Mouse (Mus musculus) heart, embryonic 12.5 days (tissue): Measurements from ENCODE around the gene Synj2. TPM values are rescaled to one million over a fixed set of nuclear protein-coding genes. Genes with fewer than 3 reads are reported as not detected.

ENCODE experiments used
- ATAC-seq: fragments of 200-750 bp; cut with Nextera tagmentation; 2 replicates; pipeline ENCODE4 v1.8.0; 2017; ENCODE audit warnings: moderate TSS enrichment, moderate library complexity; ENCODE audit not compliant: insufficient number of reproducible peaks, low FRiP score
- H3K27ac ChIP-seq: fragments of 300-500 bp; sonication (generic); 2 replicates; pipeline ENCODE4 v1.5.1; 2016; ENCODE audit warnings: mild to moderate bottlenecking, moderate library complexity; ENCODE audit not compliant: poor library complexity, severe bottlenecking
- H3K27me3 ChIP-seq: fragments of 300-500 bp; sonication (generic); replicated peaks from 2 replicates; pipeline ENCODE4 v1.6.1; 2016; ENCODE audit warnings: mild to moderate bottlenecking, moderate library complexity
- H3K36me3 ChIP-seq: fragments of 300-500 bp; sonication (generic); 2 replicates; pipeline ENCODE4 v1.6.1; 2016; ENCODE audit warnings: mild to moderate bottlenecking, moderate library complexity
- H3K4me1 ChIP-seq: fragments of 300-500 bp; sonication (generic); replicated peaks from 2 replicates; pipeline ENCODE4 v1.6.1; 2016; ENCODE audit warnings: mild to moderate bottlenecking
- H3K4me2 ChIP-seq: fragments of 300-500 bp; sonication (generic); 2 replicates; pipeline ENCODE4 v1.6.1; 2016; ENCODE audit warnings: mild to moderate bottlenecking, moderate library complexity
- H3K4me3 ChIP-seq: fragments of 300-500 bp; sonication (generic); 2 replicates; pipeline ENCODE4 v1.5.1; 2016; ENCODE audit warnings: mild to moderate bottlenecking
- H3K9ac ChIP-seq: fragments of 300-500 bp; sonication (generic); 2 replicates; pipeline ENCODE4 v1.6.1; 2016; ENCODE audit warnings: mild to moderate bottlenecking, moderate library complexity
- H3K9me3 ChIP-seq: fragments of 300-500 bp; sonication (generic); replicated peaks from 2 replicates; pipeline ENCODE4 v1.6.1; 2016; ENCODE audit warnings: mild to moderate bottlenecking, moderate library complexity
- WGBS: fragments of 180-500 bp; shearing (Covaris S2); methylation state at CpG from one replicate; pipeline ENCODE4 v1.1.7; 2016; 5-methylcytosine and 5-hydroxymethylcytosine counted together
- polyA plus RNA-seq: library from polyadenylated mRNA; unstranded; fragments of >200 nt; fragmentation: Nextera tagmentation; extraction: Ambion mirVana; gene quantifications from 2 replicates; pipeline ENCODE4 v1.2.1, GENCODE M21; 2016

Synj2 gene
- polyA plus RNA-seq, 1 experiment from 2014 or later: 3.9 TPM

DNA sequence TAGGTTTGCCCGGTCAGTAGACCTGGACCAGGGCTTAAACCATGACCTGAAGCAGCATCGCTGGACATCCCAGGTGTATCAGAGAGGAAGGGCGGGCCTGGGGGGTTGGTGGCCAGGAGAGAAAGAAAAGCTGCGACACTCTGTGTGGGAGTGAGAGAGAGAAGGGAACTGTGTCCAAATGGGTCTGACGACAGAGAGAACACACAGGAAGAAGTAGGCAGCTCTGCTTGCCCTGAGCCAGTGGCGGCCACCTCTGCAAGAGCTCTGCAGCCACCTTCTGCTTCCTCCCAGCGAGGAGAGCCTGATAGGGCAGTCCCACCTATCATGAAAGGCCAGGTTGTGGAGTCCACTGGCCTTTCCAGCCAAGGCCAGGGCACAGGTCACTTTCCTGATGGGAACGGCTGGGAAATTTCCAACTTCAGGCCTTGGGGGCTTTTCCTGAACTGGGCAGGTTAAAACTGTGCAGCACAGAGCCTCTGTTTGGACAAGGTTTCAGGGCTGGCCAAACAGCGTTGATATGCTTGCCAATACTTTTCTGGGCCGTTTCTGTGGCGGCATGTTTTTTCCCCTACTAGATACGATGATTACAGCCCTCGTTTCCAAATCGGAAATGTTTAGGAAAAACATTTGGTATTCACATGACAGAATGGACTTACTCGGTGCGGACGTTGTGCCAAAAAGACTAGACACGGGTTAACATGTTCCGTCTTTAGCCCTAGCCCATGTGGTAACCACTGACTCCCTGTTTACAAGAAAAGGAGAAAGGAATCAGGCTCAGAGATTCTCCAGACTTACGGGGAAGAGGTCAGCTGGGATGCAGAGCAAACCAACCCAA, 35.4 kb downstream of the Synj2 start:
- H3K4me3 ChIP-seq: no peak overlapping the region
- H3K4me1 ChIP-seq: peaks cover 55% of the 10 kb centered on the region
- H3K9ac ChIP-seq: no peak overlapping the region
- 58% methylated on average over 20 of the region's 20 CpGs for WGBS
- H3K27ac ChIP-seq: peak overlapping the region; percentile 17; the same call in 1 of the 2 replicates
- H3K9me3 ChIP-seq: no peaks in the 10 kb centered on the region
- no peaks in the 10 kb centered on the region for H3K36me3 ChIP-seq
- H3K4me2 ChIP-seq: peak overlapping the region; percentile 38
- ATAC-seq: peak; percentile 27; the same call in 1 of the 2 replicates
- no peaks in the 10 kb centered on the region for H3K27me3 ChIP-seq

DNA sequence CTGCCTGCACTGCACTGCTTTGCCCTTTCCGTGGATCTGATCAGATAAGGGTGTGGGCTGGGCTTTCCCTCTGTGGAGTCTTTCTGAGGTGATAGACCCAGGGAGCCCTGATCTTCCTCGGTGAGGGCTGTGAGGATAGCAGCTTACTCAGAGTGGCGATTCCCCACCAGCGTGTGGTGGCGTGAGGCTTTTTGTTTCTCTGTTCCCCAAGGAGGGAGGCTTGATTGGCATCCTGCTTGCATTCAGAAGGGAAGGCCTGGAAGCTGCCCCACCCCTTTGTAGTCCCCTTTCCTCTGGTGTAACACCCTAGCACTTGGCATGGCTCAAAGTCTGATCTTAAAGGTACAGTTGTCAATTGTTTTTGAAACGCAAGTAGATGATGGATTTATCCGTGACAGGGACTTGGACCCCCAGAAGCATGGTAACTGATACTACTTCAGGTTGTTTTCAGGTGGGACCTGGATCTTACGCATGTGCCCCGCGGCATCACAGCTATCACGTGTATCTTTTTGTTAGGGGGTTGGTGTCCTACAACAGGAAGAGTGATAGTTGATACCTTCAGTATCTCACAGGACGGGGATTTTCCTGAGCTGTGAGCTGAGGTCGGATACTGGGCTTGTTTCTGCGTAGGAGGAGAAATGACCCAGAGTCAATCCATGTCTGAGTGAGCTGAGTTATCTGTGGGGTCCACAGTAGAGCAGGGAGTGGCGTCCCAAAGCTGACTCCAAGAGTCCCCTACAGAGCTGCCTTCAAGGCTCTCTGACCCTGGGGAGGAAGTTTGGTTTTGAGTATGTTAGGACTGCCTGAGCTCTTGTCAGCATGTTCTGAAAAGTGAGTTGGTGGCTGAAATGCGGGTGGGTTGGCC, 36.2 kb downstream of the Synj2 start:
- Histone ChIP-seq H3K27me3 (no peaks in the 10 kb centered on the region), H3K4me1 (peaks cover 63% of the 10 kb centered on the region), H3K4me3 (no peak overlapping the region), H3K27ac (0 out of 2 replicates have a peak overlapping the region, but pooled peaks have one; percentile 17), H3K4me2 (peak overlapping the region; percentile 37; the same call in 1 of the 2 replicates), H3K9me3 (no peaks in the 10 kb centered on the region), H3K36me3 (no peaks in the 10 kb centered on the region), H3K9ac (no peak overlapping the region)
- WGBS: 43% methylated on average over 16 of the region's 16 CpGs
- ATAC-seq: no peak; the same call in 1 of the 2 replicates

DNA sequence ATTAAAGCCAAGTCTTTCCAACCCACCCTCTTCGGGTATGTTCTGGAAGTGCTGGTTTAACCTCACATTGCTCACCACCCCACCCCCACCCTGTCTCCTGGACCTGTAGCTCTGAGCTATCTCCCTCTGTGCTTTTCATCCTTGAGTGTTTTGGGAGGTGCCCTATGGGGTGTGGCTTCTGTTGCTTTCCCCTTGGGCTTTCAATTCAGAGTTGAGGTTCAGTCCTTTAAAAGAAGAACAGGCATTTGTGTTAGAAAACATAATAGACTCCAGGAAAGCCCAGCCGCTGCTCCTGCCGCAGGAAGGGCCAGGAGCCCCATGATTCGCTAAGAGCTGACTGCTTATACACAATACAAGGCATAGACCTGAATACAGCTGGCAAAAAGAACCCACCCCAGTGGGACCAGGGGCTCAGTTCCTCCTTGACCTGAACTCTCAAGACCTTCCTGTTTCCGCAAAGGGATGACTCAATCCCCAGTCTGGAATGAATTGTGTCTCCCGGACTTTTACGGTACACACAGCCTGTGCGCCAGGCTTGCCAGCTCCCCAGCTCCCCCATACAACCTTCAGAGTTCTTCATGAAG, 36.9 kb downstream of the Synj2 start:
- Histone ChIP-seq H3K4me1 (peaks cover 69% of the 10 kb centered on the region), H3K9ac (no peak overlapping the region), H3K27me3 (no peaks in the 10 kb centered on the region), H3K4me2 (peak overlapping the region; percentile 17; the same call in 1 of the 2 replicates), H3K27ac (0 out of 2 replicates have a peak overlapping the region, but pooled peaks have one; percentile 61), H3K4me3 (no peak overlapping the region), H3K9me3 (no peaks in the 10 kb centered on the region), H3K36me3 (no peaks in the 10 kb centered on the region)
- ATAC-seq: no peak
- 57% methylated on average over 8 of the region's 8 CpGs for WGBS

DNA sequence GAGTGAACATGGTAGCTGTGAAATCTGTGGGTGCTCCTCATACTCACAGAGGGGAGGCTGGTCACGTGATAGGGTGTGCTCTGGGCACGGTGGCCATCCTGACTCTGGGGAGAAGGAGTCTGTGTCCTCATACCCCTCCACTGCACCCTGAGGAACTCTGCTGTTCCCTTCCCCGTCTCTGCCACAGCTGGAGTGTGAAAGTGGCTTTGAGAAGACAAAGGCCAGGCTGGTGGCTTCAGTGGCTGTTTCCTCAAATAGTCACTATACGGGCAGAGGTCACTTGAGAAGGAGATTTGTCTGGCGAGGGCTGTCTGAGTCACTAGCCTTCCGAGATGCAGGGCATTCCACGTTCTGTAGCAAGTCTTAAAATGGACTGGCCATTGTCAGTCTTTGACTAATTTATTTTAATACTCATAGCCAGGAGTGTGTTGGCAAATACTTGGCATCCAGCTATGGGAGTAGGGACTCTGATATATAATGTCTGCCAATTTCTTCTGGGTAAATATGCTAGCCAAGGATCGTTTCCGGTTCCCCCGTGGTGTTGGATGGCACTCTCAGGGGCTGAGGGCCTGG, 37.5 kb downstream of the Synj2 start:
- H3K27ac ChIP-seq: peak overlapping the region; percentile 61
- H3K36me3 ChIP-seq: no peaks in the 10 kb centered on the region
- 40% methylated on average over 10 of the region's 10 CpGs for WGBS
- peaks cover 75% of the 10 kb centered on the region for H3K4me1 ChIP-seq
- H3K9ac ChIP-seq: no peak overlapping the region
- no peak overlapping the region for H3K4me3 ChIP-seq
- H3K27me3 ChIP-seq: no peaks in the 10 kb centered on the region
- ATAC-seq: no peak
- peak overlapping the region; percentile 17; the same call in 1 of the 2 replicates for H3K4me2 ChIP-seq
- H3K9me3 ChIP-seq: no peaks in the 10 kb centered on the region

DNA sequence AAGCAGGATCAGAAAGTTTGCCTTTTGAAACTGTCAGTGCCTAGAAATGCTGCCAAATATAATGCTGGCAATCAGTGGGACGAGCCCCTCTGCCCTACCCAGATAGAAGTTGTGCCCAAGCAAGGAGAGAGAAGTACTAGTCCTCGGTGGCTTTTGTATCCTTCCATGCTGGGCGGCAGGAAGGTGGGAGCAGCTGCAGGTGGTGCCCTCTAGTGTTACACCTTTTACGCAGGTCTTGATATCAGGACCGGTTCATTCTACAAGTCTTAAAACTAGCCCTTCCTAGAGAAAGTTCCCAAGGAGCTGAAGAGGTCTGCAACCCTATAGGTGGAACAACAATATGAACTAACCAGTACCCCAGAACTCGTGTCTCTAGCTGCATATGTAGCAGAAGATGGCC, 39.8 kb downstream of the Synj2 start:
- H3K4me1 ChIP-seq: peaks cover 83% of the 10 kb centered on the region

DNA sequence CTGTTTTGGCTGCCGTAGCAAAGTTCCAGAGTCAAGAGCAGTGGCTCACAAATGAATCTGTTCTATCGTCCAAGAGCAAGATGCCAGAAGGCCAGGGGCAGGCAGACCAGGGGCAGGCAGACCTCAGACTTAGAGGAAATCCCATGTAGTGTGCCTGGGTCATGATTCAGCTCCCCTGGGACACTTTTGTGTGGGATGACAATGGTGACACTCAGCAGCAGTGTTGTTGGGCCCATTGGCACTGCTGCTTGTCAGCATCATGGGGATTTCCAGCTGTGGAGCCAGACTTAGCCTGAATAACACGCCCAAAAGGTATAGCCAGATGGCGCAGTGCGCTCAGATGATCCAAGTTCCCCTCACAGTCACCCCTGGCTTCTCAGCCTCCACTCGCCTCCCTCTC, 42.1 kb downstream of the Synj2 start:
- H3K36me3 ChIP-seq: no peaks in the 10 kb centered on the region
- no peaks in the 10 kb centered on the region for H3K27me3 ChIP-seq
- WGBS: 75% methylated on average over 6 of the region's 6 CpGs
- no peak for ATAC-seq
- H3K27ac ChIP-seq: 0 out of 2 replicates have a peak overlapping the region, but pooled peaks have one; percentile 7
- no peaks in the 10 kb centered on the region for H3K9me3 ChIP-seq
- H3K4me2 ChIP-seq: no peak overlapping the region
- H3K4me1 ChIP-seq: peaks cover 81% of the 10 kb centered on the region
- no peak overlapping the region for H3K4me3 ChIP-seq
- no peak overlapping the region for H3K9ac ChIP-seq

More for the DNA sequence above, 39.8 kb downstream of the Synj2 start:
- H3K9ac ChIP-seq: no peak overlapping the region
- WGBS: 44% methylated on average over 6 of the region's 6 CpGs
- no peaks in the 10 kb centered on the region for H3K27me3 ChIP-seq
- ATAC-seq: no peak
- no peaks in the 10 kb centered on the region for H3K9me3 ChIP-seq
- H3K4me3 ChIP-seq: no peak overlapping the region
- H3K4me2 ChIP-seq: no peak overlapping the region
- no peaks in the 10 kb centered on the region for H3K36me3 ChIP-seq
- no peak overlapping the region for H3K27ac ChIP-seq

DNA sequence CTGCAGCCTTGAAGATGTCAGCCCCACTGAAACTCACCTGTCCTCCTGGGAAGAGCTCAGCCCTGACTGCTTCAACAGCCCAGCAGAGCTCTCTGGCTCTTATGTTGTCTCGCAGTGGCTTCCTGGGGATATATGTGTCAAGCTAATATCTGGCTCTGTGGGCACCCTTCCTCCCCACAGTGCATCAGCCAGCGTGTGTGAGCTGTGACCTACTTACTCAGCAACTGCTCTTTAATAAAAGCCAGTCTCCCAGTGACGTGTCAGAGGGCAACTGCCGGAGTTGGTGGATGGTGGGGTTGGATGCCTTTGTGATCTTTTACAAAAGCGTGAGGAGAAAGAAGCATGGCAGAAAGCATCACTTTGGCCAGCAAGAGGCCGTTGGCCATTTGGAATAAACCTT, 42.8 kb downstream of the Synj2 start:
- ATAC-seq: no peak

DNA sequence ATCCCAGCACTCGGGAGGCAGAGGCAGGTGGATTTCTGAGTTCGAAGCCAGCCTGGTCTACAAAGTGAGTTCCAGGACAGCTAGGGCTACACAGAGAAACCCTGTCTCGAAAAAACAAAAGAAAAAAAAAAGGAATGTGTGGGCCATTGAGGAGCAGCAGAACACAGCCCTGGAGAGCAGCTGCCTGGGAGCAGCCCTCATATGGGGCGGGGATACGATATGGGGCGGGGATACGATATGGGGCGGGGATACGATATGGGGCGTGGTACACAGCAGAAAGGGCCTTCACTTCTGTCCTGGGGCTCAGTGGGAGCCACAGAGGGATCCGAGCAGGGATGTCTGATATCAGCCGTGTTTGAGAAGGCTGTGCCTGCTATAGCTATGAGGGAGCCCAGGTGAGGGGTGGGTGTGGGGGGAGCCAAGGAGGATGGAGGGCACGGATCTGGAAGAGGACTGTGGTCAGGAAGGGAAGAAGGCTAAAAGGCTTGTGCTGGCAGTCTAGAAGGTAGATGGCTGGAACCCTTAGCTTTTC, 43.7 kb downstream of the Synj2 start:
- no peak for ATAC-seq
- peaks cover 65% of the 10 kb centered on the region for H3K4me1 ChIP-seq
- H3K36me3 ChIP-seq: peaks cover 4% of the 10 kb centered on the region
- H3K27me3 ChIP-seq: no peaks in the 10 kb centered on the region
- H3K4me3 ChIP-seq: no peak overlapping the region
- H3K9ac ChIP-seq: no peak overlapping the region
- WGBS: 64% methylated on average over 13 of the region's 13 CpGs
- H3K27ac ChIP-seq: no peak overlapping the region
- no peak overlapping the region for H3K4me2 ChIP-seq
- H3K9me3 ChIP-seq: no peaks in the 10 kb centered on the region

More for the DNA sequence above, 42.8 kb downstream of the Synj2 start:
- no peak overlapping the region for H3K4me3 ChIP-seq
- H3K36me3 ChIP-seq: no peaks in the 10 kb centered on the region
- no peaks in the 10 kb centered on the region for H3K9me3 ChIP-seq
- no peak overlapping the region for H3K4me2 ChIP-seq
- WGBS: 81% methylated on average over 6 of the region's 6 CpGs
- no peak overlapping the region for H3K9ac ChIP-seq
- no peaks in the 10 kb centered on the region for H3K27me3 ChIP-seq
- no peak overlapping the region for H3K27ac ChIP-seq
- peaks cover 74% of the 10 kb centered on the region for H3K4me1 ChIP-seq

DNA sequence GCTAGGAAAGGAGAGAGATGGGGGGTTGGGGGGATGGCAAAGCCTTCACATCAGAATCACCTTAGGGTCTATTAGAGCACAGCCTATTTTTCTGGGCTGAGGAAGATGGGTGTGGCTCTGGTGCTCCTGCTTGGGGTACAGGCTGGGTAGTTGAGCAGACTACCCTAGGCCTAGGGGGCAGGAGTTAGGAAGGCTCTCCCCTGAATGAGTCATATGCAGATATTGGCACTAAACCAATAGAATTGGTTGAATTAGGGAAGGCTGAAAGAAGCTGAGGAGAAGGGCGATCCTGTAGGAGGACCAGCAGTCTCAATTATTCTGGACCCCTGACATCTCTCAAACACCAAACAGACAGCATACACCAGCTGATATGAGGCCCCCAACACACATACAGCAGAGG, 44.2 kb downstream of the Synj2 start:
- Histone ChIP-seq H3K4me2 (no peak overlapping the region), H3K9ac (no peak overlapping the region), H3K4me3 (no peak overlapping the region), H3K36me3 (peaks cover 6% of the 10 kb centered on the region), H3K4me1 (peaks cover 63% of the 10 kb centered on the region), H3K27ac (no peak overlapping the region), H3K27me3 (no peaks in the 10 kb centered on the region), H3K9me3 (no peaks in the 10 kb centered on the region)
- 88% methylated on average over 1 of the region's 1 CpGs for WGBS
- no peak for ATAC-seq

DNA sequence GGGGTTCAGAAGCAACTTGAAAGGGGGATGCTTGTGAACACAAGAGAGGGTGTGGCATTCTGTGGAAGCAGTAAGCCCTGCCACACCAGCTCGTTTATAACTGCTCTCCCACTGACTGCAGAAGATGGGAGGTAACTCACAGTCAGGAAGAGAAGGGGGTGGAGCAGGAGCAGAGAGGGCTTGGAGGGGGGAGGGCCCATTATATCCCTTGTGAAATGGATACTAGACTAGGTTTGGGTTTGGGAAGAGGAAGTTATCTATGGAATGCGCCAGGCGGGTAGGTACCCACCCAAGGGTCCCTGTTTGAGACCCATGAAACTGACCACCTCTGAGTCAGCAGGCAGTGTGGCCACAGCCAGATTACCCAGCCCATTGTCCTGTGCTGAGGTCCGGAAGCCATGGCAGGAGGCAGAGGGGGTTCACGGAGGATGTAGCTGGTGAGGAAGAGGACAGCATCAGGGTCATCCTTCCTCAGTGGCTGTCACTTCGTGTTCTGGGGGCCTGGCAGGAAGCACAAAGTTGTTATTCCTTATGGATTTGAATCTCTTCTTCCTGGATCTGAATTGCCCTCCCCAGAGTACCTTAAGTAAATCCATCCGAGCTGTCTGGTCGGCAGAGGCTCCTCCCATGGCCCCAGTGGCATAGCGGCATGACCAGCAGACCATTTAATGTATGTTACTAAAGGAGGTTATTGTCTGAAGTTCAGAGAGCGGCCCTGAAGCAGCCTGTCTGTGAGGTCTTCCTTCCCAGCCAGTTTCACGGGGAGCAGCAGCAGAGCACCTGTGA, 46.4 kb downstream of the Synj2 start:
- Histone ChIP-seq H3K9ac (no peak overlapping the region; the same call in 1 of the 2 replicates), H3K27ac (no peak overlapping the region), H3K9me3 (no peaks in the 10 kb centered on the region), H3K4me2 (no peak overlapping the region), H3K4me3 (no peak overlapping the region), H3K27me3 (no peaks in the 10 kb centered on the region), H3K36me3 (peaks cover 6% of the 10 kb centered on the region), H3K4me1 (peaks cover 49% of the 10 kb centered on the region)
- no peak for ATAC-seq
- WGBS: 47% methylated on average over 11 of the region's 11 CpGs
